Mouse (Mus musculus): ENCODE measurements at regions not wholly inside any gene's neighbourhood (a gene's known extent, or its start where the extent isn't known, plus 50 kb on each side); places are given as distances from the start of the nearest gene placed in this dataset.

GRCm38 (mm10) chr4:47534959-47535358 is 60.5 kb downstream of the Sec61b start:
- no peak for DNase-seq (ENCODE audit: low spot score)

- DNase-seq (ENCODE audit: low spot score): no peak
Observed at GRCm38 (mm10) chr4:47567694-47568093, 93.2 kb downstream of the Sec61b start.

- no peak for DNase-seq (ENCODE audit: low spot score)
Observed at GRCm38 (mm10) chr4:47570846-47571245, 96.4 kb downstream of the Sec61b start.

- no peak for DNase-seq (ENCODE audit: low spot score)
Observed at GRCm38 (mm10) chr4:47576011-47576410, 101.6 kb downstream of the Sec61b start.

GRCm38 (mm10) chr4:47577490-47577889 is 103.0 kb downstream of the Sec61b start:
- no peak for DNase-seq (ENCODE audit: low spot score)

- DNase-seq (ENCODE audit: low spot score): no peak
Observed at GRCm38 (mm10) chr4:47578637-47579036, 104.2 kb downstream of the Sec61b start.

- no peak for DNase-seq (ENCODE audit: low spot score)
Observed at GRCm38 (mm10) chr4:47580556-47580955, 106.1 kb downstream of the Sec61b start.

GRCm38 (mm10) chr4:47587256-47587655 is 112.8 kb downstream of the Sec61b start:
- DNase-seq (ENCODE audit: low spot score): no peak

- DNase-seq (ENCODE audit: low spot score): no peak
Observed at GRCm38 (mm10) chr4:47592271-47592986, 118.0 kb downstream of the Sec61b start.

- DNase-seq (ENCODE audit: low spot score): no peak
Observed at GRCm38 (mm10) chr4:47593155-47593554, 118.7 kb downstream of the Sec61b start.

GRCm38 (mm10) chr4:47594171-47594570 is 119.7 kb downstream of the Sec61b start:
- DNase-seq (ENCODE audit: low spot score): no peak

GRCm38 (mm10) chr4:47595841-47596240 is 121.4 kb downstream of the Sec61b start:
- DNase-seq (ENCODE audit: low spot score): no peak

GRCm38 (mm10) chr4:47597586-47597985 is 123.1 kb downstream of the Sec61b start:
- no peak for DNase-seq (ENCODE audit: low spot score)

- no peak for DNase-seq (ENCODE audit: low spot score)
Observed at GRCm38 (mm10) chr4:47598216-47598615, 123.8 kb downstream of the Sec61b start.

- no peak for DNase-seq (ENCODE audit: low spot score)
Observed at GRCm38 (mm10) chr4:47601301-47602070, 127.0 kb downstream of the Sec61b start.

- no peak for DNase-seq (ENCODE audit: low spot score)
Observed at GRCm38 (mm10) chr4:47603378-47603777, 128.9 kb downstream of the Sec61b start.

- DNase-seq (ENCODE audit: low spot score): no peak
Observed at GRCm38 (mm10) chr4:47603847-47604397, 129.5 kb downstream of the Sec61b start.

GRCm38 (mm10) chr4:47605676-47606075 is 131.2 kb downstream of the Sec61b start:
- DNase-seq (ENCODE audit: low spot score): no peak

- DNase-seq (ENCODE audit: low spot score): no peak
Observed at GRCm38 (mm10) chr4:47608673-47609072, 134.2 kb downstream of the Sec61b start.

GRCm38 (mm10) chr4:47610913-47611312 is 136.5 kb downstream of the Sec61b start:
- DNase-seq (ENCODE audit: low spot score): no peak

- no peak for DNase-seq (ENCODE audit: low spot score)
Observed at GRCm38 (mm10) chr4:47616525-47616924, 142.1 kb downstream of the Sec61b start.

- no peak for DNase-seq (ENCODE audit: low spot score)
Observed at GRCm38 (mm10) chr4:47620700-47621099, 146.2 kb downstream of the Sec61b start.

All from T-cell, adult 2 months (primary cell).